Mouse (Mus musculus): Measurements from ENCODE around the gene Katnal1.

- TF ChIP-seq USF1 (IDR thresholded peaks at IDR 0.05; ENCODE audit: low read depth) (no peak), CTCF (IDR thresholded peaks at IDR 0.05; ENCODE audit: control insufficient read depth, insufficient read depth, insufficient read length) (no peak)
These were observed 20.9 kb upstream of the Katnal1 start for GRCm38 (mm10) chr5:148950064-148950463.
